Mouse (Mus musculus) midbrain, postnatal 0 days (tissue): ENCODE measurements at regions not wholly inside any gene's neighbourhood (a gene's known extent, or its start where the extent isn't known, plus 50 kb on each side); places are given as distances from the start of the nearest gene placed in this dataset.

Experiments
- ATAC-seq: fragments of 200-750 bp; cut with Nextera tagmentation; 2 replicates; pipeline ENCODE4 v1.8.0; 2017; ENCODE audit warnings: moderate number of reproducible peaks, mild to moderate bottlenecking, moderate TSS enrichment, moderate library complexity; ENCODE audit not compliant: low FRiP score
- DNase-seq: peaks from one replicate; pipeline ENCODE4 v3.0.0-alpha.2; 2015; ENCODE audit warnings: low spot score
- H3K27ac ChIP-seq: fragments of 300-500 bp; sonication (generic); 2 replicates; pipeline ENCODE4 v1.5.1; 2014; ENCODE audit warnings: low read depth, mild to moderate bottlenecking, low read length, mixed read lengths
- H3K27me3 ChIP-seq: fragments of 300-500 bp; sonication (generic); 2 replicates; pipeline ENCODE4 v1.6.1; 2014; ENCODE audit warnings: low read length, control low read depth, mixed read lengths; ENCODE audit not compliant: insufficient read depth
- H3K36me3 ChIP-seq: fragments of 300-500 bp; sonication (generic); 2 replicates; pipeline ENCODE4 v1.6.1; 2014; ENCODE audit warnings: low read length, control low read depth, mixed read lengths; ENCODE audit not compliant: insufficient read depth
- H3K4me1 ChIP-seq: fragments of 300-500 bp; sonication (generic); 2 replicates; pipeline ENCODE4 v1.6.1; 2014; ENCODE audit warnings: mild to moderate bottlenecking, control low read depth, antibody characterized with exemption, low read length, mixed read lengths; ENCODE audit not compliant: insufficient read depth
- H3K4me2 ChIP-seq: fragments of 300-500 bp; sonication (generic); 2 replicates; pipeline ENCODE4 v1.6.1; 2014; ENCODE audit warnings: low read depth, mild to moderate bottlenecking, low read length, mixed read lengths; ENCODE audit not compliant: poor library complexity, severe bottlenecking
- H3K4me3 ChIP-seq: fragments of 300-500 bp; sonication (generic); 2 replicates; pipeline ENCODE4 v1.5.1; 2014; ENCODE audit warnings: low read depth, mild to moderate bottlenecking, low read length, moderate library complexity
- H3K9ac ChIP-seq: fragments of 300-500 bp; sonication (generic); replicated peaks from 2 replicates; pipeline ENCODE4 v1.6.1; 2014; ENCODE audit warnings: mild to moderate bottlenecking, low read length, moderate library complexity, mixed read lengths; ENCODE audit not compliant: poor library complexity, severe bottlenecking
- H3K9me3 ChIP-seq: fragments of 300-500 bp; sonication (generic); 2 replicates; pipeline ENCODE4 v1.6.1; 2016; ENCODE audit warnings: low read length, control low read depth
- CTCF ChIP-seq: IDR thresholded peaks from 2 replicates; pipeline ENCODE4 v1.5.1; 2016; ENCODE audit warnings: antibody characterized with exemption, mild to moderate bottlenecking
- WGBS: fragments of 180-500 bp; shearing (Covaris S2); extraction: QIAGEN DNeasy Blood & Tissue Kit; methylation state at CpG from one replicate; pipeline ENCODE4 v1.1.7; 2014; 5-methylcytosine and 5-hydroxymethylcytosine counted together

DNA sequence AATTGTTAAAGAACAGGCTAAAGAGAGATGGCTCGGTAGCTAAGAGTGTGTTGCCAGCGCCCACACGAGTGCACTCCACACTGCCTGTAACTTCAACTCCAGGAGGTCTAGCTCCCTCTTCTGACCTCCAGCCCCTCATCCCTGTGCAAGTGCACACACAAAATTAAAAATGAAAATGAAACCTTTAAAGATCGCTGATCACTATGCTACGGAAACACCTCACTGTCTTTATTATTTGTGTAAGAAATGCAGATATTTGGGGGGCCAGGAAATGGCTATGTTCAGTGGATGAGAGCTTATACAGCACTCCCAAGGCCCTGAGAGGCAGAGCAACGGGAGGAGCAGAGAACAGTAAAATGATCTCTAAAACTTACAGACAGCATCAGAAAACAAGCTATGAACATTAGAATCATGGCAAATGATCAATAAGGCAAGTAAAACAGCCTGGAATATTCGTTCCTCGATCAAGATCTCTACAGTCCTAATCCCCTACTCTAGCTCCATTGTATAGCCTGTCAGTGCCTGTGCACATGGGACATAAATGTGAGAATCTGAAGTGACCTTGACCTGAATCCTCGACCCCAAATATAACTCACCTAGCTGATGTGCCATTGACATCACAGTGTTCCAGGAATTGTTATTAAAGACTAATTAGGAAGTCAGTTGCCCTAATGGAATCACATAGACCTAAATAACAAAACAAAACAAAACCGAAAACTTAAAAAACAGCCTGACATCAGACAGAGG, 64.4 kb upstream of the S1pr1 start:
- no peak overlapping the region for H3K27ac ChIP-seq
- no peaks in the 10 kb centered on the region for H3K9me3 ChIP-seq

DNA sequence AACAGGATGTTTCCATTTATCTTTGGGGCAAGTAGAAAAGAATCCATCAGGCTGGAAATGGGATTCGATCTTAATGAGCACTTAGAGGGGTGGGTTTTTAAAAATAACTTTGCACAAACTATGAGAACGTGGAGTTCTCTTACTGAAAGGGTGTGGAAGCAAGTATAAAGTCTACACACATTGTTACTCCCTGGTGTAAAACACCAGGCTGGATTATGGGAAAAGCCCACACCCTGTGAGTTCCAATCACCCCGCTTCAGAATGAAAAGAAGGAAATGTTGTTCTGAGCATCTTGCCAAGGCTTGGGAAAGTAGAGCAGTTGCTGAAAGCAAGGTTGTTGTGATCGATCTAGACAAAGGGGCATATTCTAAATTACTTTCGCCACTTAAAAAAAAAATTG, 65.0 kb upstream of the S1pr1 start:
- Histone ChIP-seq H3K36me3 (no peaks in the 10 kb centered on the region), H3K4me1 (no peaks in the 10 kb centered on the region), H3K4me2 (no peak overlapping the region), H3K27me3 (no peaks in the 10 kb centered on the region), H3K9ac (no peak overlapping the region), H3K4me3 (no peak overlapping the region), H3K9me3 (no peaks in the 10 kb centered on the region), H3K27ac (no peak overlapping the region)
- no peak for TF ChIP-seq CTCF
- no peak for DNase-seq
- no peak for ATAC-seq
- 84% methylated on average over 5 of the region's 5 CpGs for WGBS

More for the DNA sequence above, 64.4 kb upstream of the S1pr1 start:
- TF ChIP-seq CTCF: no peak
- no peaks in the 10 kb centered on the region for H3K36me3 ChIP-seq
- H3K9ac ChIP-seq: no peak overlapping the region
- no peak overlapping the region for H3K4me2 ChIP-seq
- DNase-seq (no peak), ATAC-seq (no peak)
- H3K4me1 ChIP-seq: no peaks in the 10 kb centered on the region
- no peak overlapping the region for H3K4me3 ChIP-seq
- WGBS: 87% methylated on average over 10 of the region's 10 CpGs
- no peaks in the 10 kb centered on the region for H3K27me3 ChIP-seq

DNA sequence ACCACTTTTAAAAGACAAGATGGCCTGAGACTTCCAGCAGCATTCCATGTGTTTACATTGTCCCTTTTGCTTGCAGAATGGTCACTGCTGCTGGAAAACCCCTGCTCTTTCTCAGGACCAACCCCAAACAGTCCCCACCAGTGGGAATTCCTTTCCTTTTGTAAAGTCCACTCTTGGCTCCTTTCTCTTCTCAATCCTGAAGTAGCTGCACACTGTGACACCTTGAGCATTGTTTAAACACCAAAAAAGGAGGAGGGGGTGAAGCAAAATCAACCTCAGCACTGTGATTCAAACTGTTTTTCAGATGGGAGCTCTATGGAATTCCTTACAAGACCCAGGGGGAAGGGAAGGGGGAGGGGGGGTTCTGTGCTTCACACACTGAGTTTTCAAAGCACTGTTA, 67.9 kb upstream of the S1pr1 start:
- Histone ChIP-seq H3K9me3 (no peaks in the 10 kb centered on the region), H3K36me3 (no peaks in the 10 kb centered on the region), H3K4me1 (no peaks in the 10 kb centered on the region), H3K4me2 (no peak overlapping the region), H3K9ac (no peak overlapping the region), H3K27ac (no peak overlapping the region), H3K27me3 (no peaks in the 10 kb centered on the region), H3K4me3 (no peak overlapping the region)
- DNase-seq: no peak
- no peak for ATAC-seq
- TF ChIP-seq CTCF: no peak

DNA sequence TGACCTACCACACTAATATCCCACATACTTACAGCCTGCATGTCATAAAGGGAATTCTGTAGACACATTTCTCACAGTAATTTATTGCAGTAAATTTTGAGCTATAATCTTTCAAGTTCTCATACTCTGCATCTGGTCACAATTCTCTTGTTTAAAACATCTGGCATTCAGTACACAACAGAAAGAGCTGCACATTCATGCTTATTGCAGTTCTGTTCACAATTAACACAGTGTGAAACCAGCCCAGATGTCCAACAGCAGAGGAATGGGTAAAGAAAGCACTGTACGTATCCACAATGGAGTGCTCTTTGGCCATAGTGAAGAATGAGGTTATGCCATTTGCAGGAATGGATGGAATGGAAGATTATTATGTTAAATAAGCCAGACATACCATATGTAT, 72.5 kb upstream of the S1pr1 start:
- TF ChIP-seq CTCF: no peak
- no peaks in the 10 kb centered on the region for H3K4me1 ChIP-seq
- no peaks in the 10 kb centered on the region for H3K9me3 ChIP-seq
- ATAC-seq (no peak), DNase-seq (no peak)
- WGBS: 83% methylated on average over 1 of the region's 1 CpGs
- H3K27ac ChIP-seq: no peak overlapping the region
- no peaks in the 10 kb centered on the region for H3K36me3 ChIP-seq
- no peak overlapping the region for H3K4me3 ChIP-seq
- no peak overlapping the region for H3K9ac ChIP-seq
- H3K4me2 ChIP-seq: no peak overlapping the region
- no peaks in the 10 kb centered on the region; the same call in 1 of the 2 replicates for H3K27me3 ChIP-seq

DNA sequence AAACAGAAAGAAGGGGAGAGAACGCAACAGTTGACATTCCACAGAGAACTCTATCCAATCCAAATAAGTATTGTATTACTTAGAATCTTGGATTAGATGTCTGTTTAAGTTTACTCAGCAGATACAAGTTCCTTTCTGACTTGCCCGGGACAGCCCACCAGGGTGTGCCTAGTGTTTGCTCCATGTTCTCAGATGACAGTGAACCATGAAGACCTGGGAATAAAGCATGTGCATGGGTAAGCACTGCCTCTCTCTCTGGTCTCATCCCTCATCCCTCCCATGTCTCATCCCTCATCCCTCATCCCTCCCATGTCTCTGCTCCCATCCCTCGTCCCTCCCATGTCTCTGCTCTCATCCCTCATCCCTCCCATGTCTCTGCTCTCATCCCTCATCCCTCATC, 73.7 kb upstream of the S1pr1 start:
- no peak for TF ChIP-seq CTCF
- 81% methylated on average over 3 of the region's 3 CpGs for WGBS
- no peak overlapping the region for H3K4me2 ChIP-seq
- H3K36me3 ChIP-seq: no peaks in the 10 kb centered on the region
- H3K4me3 ChIP-seq: no peak overlapping the region
- H3K4me1 ChIP-seq: no peaks in the 10 kb centered on the region
- no peaks in the 10 kb centered on the region for H3K9me3 ChIP-seq
- DNase-seq (no peak), ATAC-seq (no peak)
- H3K27ac ChIP-seq: no peak overlapping the region
- H3K27me3 ChIP-seq: no peaks in the 10 kb centered on the region; the same call in 1 of the 2 replicates
- H3K9ac ChIP-seq: no peak overlapping the region

DNA sequence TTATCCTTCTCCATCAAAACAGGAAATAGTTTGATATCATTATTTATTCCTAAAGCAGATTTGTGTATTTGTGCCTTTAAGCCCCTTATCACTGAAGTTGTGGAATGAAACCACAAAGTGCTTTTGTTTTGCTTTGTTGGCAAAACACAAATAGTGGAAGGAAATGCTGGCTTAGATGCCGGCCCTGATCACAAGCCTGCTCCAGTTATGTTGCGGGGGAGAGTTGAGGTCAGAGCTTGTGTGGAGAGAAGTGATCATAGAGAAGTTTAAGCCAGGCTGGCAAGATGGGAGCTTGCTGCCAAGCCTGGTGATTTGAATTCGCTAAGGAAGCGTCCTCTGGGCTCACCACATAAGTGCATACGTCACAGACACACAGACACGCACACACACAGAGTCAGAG, 74.2 kb upstream of the S1pr1 start:
- DNase-seq: no peak
- no peaks in the 10 kb centered on the region for H3K36me3 ChIP-seq
- no peak overlapping the region for H3K9ac ChIP-seq
- no peak for ATAC-seq
- H3K4me3 ChIP-seq: no peak overlapping the region
- WGBS: 78% methylated on average over 6 of the region's 6 CpGs
- H3K27me3 ChIP-seq: no peaks in the 10 kb centered on the region; the same call in 1 of the 2 replicates
- no peaks in the 10 kb centered on the region for H3K9me3 ChIP-seq
- no peak for TF ChIP-seq CTCF
- no peaks in the 10 kb centered on the region for H3K4me1 ChIP-seq
- H3K4me2 ChIP-seq: no peak overlapping the region
- H3K27ac ChIP-seq: no peak overlapping the region
